Mouse (Mus musculus) lung, postnatal 14 days (tissue): Measurements from ENCODE around the gene Rps26.
A peak's percentile ranks its signal among the peaks of the same experiment; 100 is the strongest.

Experiments
- DNase-seq: peaks from one replicate; pipeline ENCODE4 v3.0.0; 2021

The Rps26 gene

GRCm38 (mm10) chr10:128626311-128627310 is at the start of gene Rps26:
Gene Rps26 (minus strand): TSS chr10:128626747.
- peak; percentile 85 for DNase-seq

GRCm38 (mm10) chr10:128674469-128675008 is 48.0 kb upstream of the Rps26 start:
- DNase-seq, result peak; percentile 28

- peak; percentile 84 for DNase-seq
Measured at GRCm38 (mm10) chr10:128673763-128674468, 47.4 kb upstream of the Rps26 start, which contains the start of gene Suox. Gene Suox (minus strand): TSS chr10:128674073.

- no peak for DNase-seq
Measured at GRCm38 (mm10) chr10:128671148-128671547, 44.6 kb upstream of the Rps26 start.

GRCm38 (mm10) chr10:128668790-128669672 is 42.5 kb upstream of the Rps26 start:
- peak; percentile 73 for DNase-seq

- DNase-seq, result no peak
Measured at GRCm38 (mm10) chr10:128665806-128666205, 39.3 kb upstream of the Rps26 start.

- DNase-seq, result no peak
Measured at GRCm38 (mm10) chr10:128665307-128665706, 38.8 kb upstream of the Rps26 start.

- DNase-seq, result no peak
Measured at GRCm38 (mm10) chr10:128664808-128665207, 38.3 kb upstream of the Rps26 start.

GRCm38 (mm10) chr10:128663441-128664220 is 37.1 kb upstream of the Rps26 start:
- DNase-seq, result no peak

- no peak for DNase-seq
Measured at GRCm38 (mm10) chr10:128662465-128662864, 35.9 kb upstream of the Rps26 start.

- DNase-seq, result no peak
Measured at GRCm38 (mm10) chr10:128659490-128659889, 32.9 kb upstream of the Rps26 start.

GRCm38 (mm10) chr10:128657844-128658243 is 31.3 kb upstream of the Rps26 start:
- DNase-seq, result no peak

- no peak for DNase-seq
Measured at GRCm38 (mm10) chr10:128656731-128657130, 30.2 kb upstream of the Rps26 start.

- no peak for DNase-seq
Measured at GRCm38 (mm10) chr10:128655254-128655653, 28.7 kb upstream of the Rps26 start.

GRCm38 (mm10) chr10:128653866-128654265 is 27.3 kb upstream of the Rps26 start:
- no peak for DNase-seq

GRCm38 (mm10) chr10:128646139-128647089 is 19.9 kb upstream of the Rps26 start:
- DNase-seq, result peak; percentile 13

- peak; percentile 44 for DNase-seq
Measured at GRCm38 (mm10) chr10:128645111-128646011, 18.8 kb upstream of the Rps26 start, which contains the start of gene Ikzf4. Gene Ikzf4 (minus strand): TSS chr10:128645991.

GRCm38 (mm10) chr10:128642749-128643148 is 16.2 kb upstream of the Rps26 start:
- no peak for DNase-seq

GRCm38 (mm10) chr10:128641871-128642270 is 15.3 kb upstream of the Rps26 start:
- DNase-seq, result peak; percentile 14
